Mouse (Mus musculus): ENCODE results near the gene Wnt7b. TPM values are rescaled to one million over a fixed set of nuclear protein-coding genes. Genes with fewer than 3 reads are reported as not detected.

The Wnt7b gene
- polyA plus RNA-seq, 1 experiment: not detected

- no peak overlapping the region for H3K4me3 ChIP-seq (ENCODE audit: low read depth, low read length)
- H3K4me1 ChIP-seq (ENCODE audit: control insufficient read depth, insufficient read depth, insufficient read length, low read length): peaks cover 8% of the 10 kb centered on the region
- no peak for TF ChIP-seq POLR2A (IDR thresholded peaks at IDR 0.05; ENCODE audit: low read depth, low read length)
- TF ChIP-seq CTCF (IDR thresholded peaks at IDR 0.05; ENCODE audit: extremely low read depth, insufficient read length, insufficient replicate concordance, low read depth, low read length): peak; percentile 65
- 2% methylated on average over 11 of the region's 11 CpGs for WGBS
- no peaks in the 10 kb centered on the region for H3K36me3 ChIP-seq (ENCODE audit: control insufficient read depth, insufficient read depth, low read length)
- no peak overlapping the region for H3K27ac ChIP-seq (ENCODE audit: insufficient read depth, low read depth, low read length)
- H3K27me3 ChIP-seq (ENCODE audit: control insufficient read depth, insufficient read depth, low read length): peaks cover 43% of the 10 kb centered on the region
Observed at GRCm38 (mm10) chr15:85583504-85583903, 1.2 kb upstream of the Wnt7b start.

- WGBS: under 1% methylated on average over 8 of the region's 8 CpGs
- Histone ChIP-seq H3K27me3 (ENCODE audit: control insufficient read depth, insufficient read depth, low read length) (peaks cover 46% of the 10 kb centered on the region), H3K27ac (ENCODE audit: insufficient read depth, low read depth, low read length) (no peak overlapping the region)
Observed at GRCm38 (mm10) chr15:85583024-85583423, 751 bp upstream of the Wnt7b start.

GRCm38 (mm10) chr15:85581563-85582064 is 659 bp downstream of the Wnt7b start:
- Histone ChIP-seq H3K4me1 (ENCODE audit: control insufficient read depth, insufficient read depth, insufficient read length, low read length) (peaks cover 8% of the 10 kb centered on the region), H3K4me3 (ENCODE audit: low read depth, low read length) (peak overlapping the region; percentile 39), H3K27me3 (ENCODE audit: control insufficient read depth, insufficient read depth, low read length) (peaks cover 58% of the 10 kb centered on the region), H3K36me3 (ENCODE audit: control insufficient read depth, insufficient read depth, low read length) (no peaks in the 10 kb centered on the region), H3K27ac (ENCODE audit: insufficient read depth, low read depth, low read length) (no peak overlapping the region)
- WGBS: 1% methylated on average over 67 of the region's 67 CpGs
- no peak for TF ChIP-seq CTCF (IDR thresholded peaks at IDR 0.05; ENCODE audit: extremely low read depth, insufficient read length, insufficient replicate concordance, low read depth, low read length)
- TF ChIP-seq POLR2A (IDR thresholded peaks at IDR 0.05; ENCODE audit: low read depth, low read length): no peak

More at GRCm38 (mm10) chr15:85583024-85583423, 751 bp upstream of the Wnt7b start:
- Histone ChIP-seq H3K4me3 (ENCODE audit: low read depth, low read length) (no peak overlapping the region), H3K36me3 (ENCODE audit: control insufficient read depth, insufficient read depth, low read length) (no peaks in the 10 kb centered on the region), H3K4me1 (ENCODE audit: control insufficient read depth, insufficient read depth, insufficient read length, low read length) (peaks cover 8% of the 10 kb centered on the region)
- TF ChIP-seq POLR2A (IDR thresholded peaks at IDR 0.05; ENCODE audit: low read depth, low read length) (no peak), CTCF (IDR thresholded peaks at IDR 0.05; ENCODE audit: extremely low read depth, insufficient read length, insufficient replicate concordance, low read depth, low read length) (peak; percentile 76)

GRCm38 (mm10) chr15:85580934-85581562 is 1.2 kb downstream of the Wnt7b start:
- Histone ChIP-seq H3K27ac (ENCODE audit: insufficient read depth, low read depth, low read length) (no peak overlapping the region), H3K27me3 (ENCODE audit: control insufficient read depth, insufficient read depth, low read length) (peaks cover 63% of the 10 kb centered on the region), H3K4me3 (ENCODE audit: low read depth, low read length) (peak overlapping the region; percentile 39), H3K4me1 (ENCODE audit: control insufficient read depth, insufficient read depth, insufficient read length, low read length) (peaks cover 8% of the 10 kb centered on the region), H3K36me3 (ENCODE audit: control insufficient read depth, insufficient read depth, low read length) (no peaks in the 10 kb centered on the region)
- 2% methylated on average over 65 of the region's 66 CpGs for WGBS
- TF ChIP-seq POLR2A (IDR thresholded peaks at IDR 0.05; ENCODE audit: low read depth, low read length) (no peak), CTCF (IDR thresholded peaks at IDR 0.05; ENCODE audit: extremely low read depth, insufficient read length, insufficient replicate concordance, low read depth, low read length) (no peak)

GRCm38 (mm10) chr15:85580483-85580882 is 1.8 kb downstream of the Wnt7b start:
- WGBS: 2% methylated on average over 47 of the region's 47 CpGs
- no peaks in the 10 kb centered on the region for H3K36me3 ChIP-seq (ENCODE audit: control insufficient read depth, insufficient read depth, low read length)
- peaks cover 67% of the 10 kb centered on the region for H3K27me3 ChIP-seq (ENCODE audit: control insufficient read depth, insufficient read depth, low read length)
- peaks cover 8% of the 10 kb centered on the region for H3K4me1 ChIP-seq (ENCODE audit: control insufficient read depth, insufficient read depth, insufficient read length, low read length)
- H3K4me3 ChIP-seq (ENCODE audit: low read depth, low read length): no peak overlapping the region
- no peak for TF ChIP-seq CTCF (IDR thresholded peaks at IDR 0.05; ENCODE audit: extremely low read depth, insufficient read length, insufficient replicate concordance, low read depth, low read length)
- TF ChIP-seq POLR2A (IDR thresholded peaks at IDR 0.05; ENCODE audit: low read depth, low read length): no peak
- no peak overlapping the region for H3K27ac ChIP-seq (ENCODE audit: insufficient read depth, low read depth, low read length)

GRCm38 (mm10) chr15:85577583-85578460 is 4.5 kb downstream of the Wnt7b start:
- H3K27me3 ChIP-seq (ENCODE audit: control insufficient read depth, insufficient read depth, low read length): peaks cover 73% of the 10 kb centered on the region
- 4% methylated on average over 54 of the region's 54 CpGs for WGBS
- peaks cover 8% of the 10 kb centered on the region for H3K4me1 ChIP-seq (ENCODE audit: control insufficient read depth, insufficient read depth, insufficient read length, low read length)
- H3K36me3 ChIP-seq (ENCODE audit: control insufficient read depth, insufficient read depth, low read length): no peaks in the 10 kb centered on the region
- H3K27ac ChIP-seq (ENCODE audit: insufficient read depth, low read depth, low read length): no peak overlapping the region
- H3K4me3 ChIP-seq (ENCODE audit: low read depth, low read length): no peak overlapping the region
- TF ChIP-seq POLR2A (IDR thresholded peaks at IDR 0.05; ENCODE audit: low read depth, low read length) (no peak), CTCF (IDR thresholded peaks at IDR 0.05; ENCODE audit: extremely low read depth, insufficient read length, insufficient replicate concordance, low read depth, low read length) (no peak)
